Mouse (Mus musculus) embryonic fibroblast, embryonic 13.5 days (primary cell): ENCODE data around the gene Zic2.

Experiments used
- CTCF ChIP-seq: IDR thresholded peaks from 2 replicates; pipeline ENCODE4 v1.5.1; 2011; ENCODE audit warnings: mild to moderate bottlenecking, control low read depth, low read length, moderate library complexity, borderline replicate concordance; ENCODE audit not compliant: insufficient read depth
- POLR2A ChIP-seq: IDR thresholded peaks from 2 replicates; pipeline ENCODE4 v1.6.1; 2011; ENCODE audit warnings: low read depth, mild to moderate bottlenecking, control low read depth, low read length, moderate library complexity

GRCm38 (mm10) chr14:122484458-122484843, 9.2 kb downstream of the Zic2 start:
- no peak for TF ChIP-seq POLR2A
- no peak for TF ChIP-seq CTCF
